Mouse (Mus musculus): Measurements from ENCODE around the gene Smcp. TPM values are rescaled to one million over a fixed set of nuclear protein-coding genes. Genes with fewer than 3 reads are reported as not detected.

Smcp gene
- polyA plus RNA-seq, 1 experiment, result not detected

- H3K27me3 ChIP-seq (ENCODE audit: control insufficient read depth, insufficient read depth, insufficient read length), result no peaks in the 10 kb centered on the region
- H3K4me2 ChIP-seq (ENCODE audit: low read depth), result no peak within 1 kb of the TSS
- no peak within 1 kb of the TSS for H3K4me3 ChIP-seq
- TF ChIP-seq MYOG (IDR thresholded peaks at IDR 0.05; ENCODE audit: control insufficient read depth in 1 of 3, insufficient read depth in 1 of 3, insufficient read length in 2 of 3, low read depth in 2 of 3) (no peak), TCF12 (IDR thresholded peaks at IDR 0.05; ENCODE audit: insufficient read depth, poor library complexity, severe bottlenecking) (no peak), TCF3 (IDR thresholded peaks at IDR 0.05; ENCODE audit: insufficient read length, low read depth) (no peak), E2F4 (IDR thresholded peaks at IDR 0.05; ENCODE audit: insufficient read depth) (no peak), POLR2AphosphoS2 (IDR thresholded peaks at IDR 0.05; ENCODE audit: insufficient read length, low read depth) (no peak), POLR2A (IDR thresholded peaks at IDR 0.05; ENCODE audit: insufficient read length, low read depth) (no peak), MAX (IDR thresholded peaks at IDR 0.05; ENCODE audit: low read depth) (no peak), USF1 (IDR thresholded peaks at IDR 0.05; ENCODE audit: low read depth) (no peak), REST (IDR thresholded peaks at IDR 0.05; ENCODE audit: insufficient read depth, insufficient read length) (no peak), MYOD1 (IDR thresholded peaks at IDR 0.05; ENCODE audit: control insufficient read depth in 1 of 3, insufficient read length in 2 of 3, low read depth in 2 of 3) (no peak), CEBPB (IDR thresholded peaks at IDR 0.05; ENCODE audit: insufficient read depth, poor library complexity, severe bottlenecking) (no peak), SRF (IDR thresholded peaks at IDR 0.05; ENCODE audit: control insufficient read depth, insufficient read length, low read depth) (no peak)
- H3K36me3 ChIP-seq (ENCODE audit: control insufficient read depth, insufficient read depth), result no peaks in the 10 kb centered on the region
- H3K79me2 ChIP-seq (ENCODE audit: control insufficient read depth, insufficient read depth), result no peaks in the 10 kb centered on the region
- no peak within 1 kb of the TSS for H3ac ChIP-seq (ENCODE audit: control insufficient read depth, insufficient read length)
Observed at GRCm38 (mm10) chr3:92573449-92574041, 15.3 kb downstream of the Smcp start, which contains the start of gene Ivl. Gene Ivl (minus strand): TSS chr3:92573735.

- Histone ChIP-seq H3K4me3 (no peak overlapping the region), H3K4me2 (ENCODE audit: low read depth) (no peak overlapping the region), H3K27me3 (ENCODE audit: control insufficient read depth, insufficient read depth, insufficient read length) (no peaks in the 10 kb centered on the region), H3ac (ENCODE audit: control insufficient read depth, insufficient read length) (no peak overlapping the region), H3K79me2 (ENCODE audit: control insufficient read depth, insufficient read depth) (no peaks in the 10 kb centered on the region), H3K36me3 (ENCODE audit: control insufficient read depth, insufficient read depth) (no peaks in the 10 kb centered on the region)
- TF ChIP-seq MAX (IDR thresholded peaks at IDR 0.05; ENCODE audit: low read depth) (no peak), TCF3 (IDR thresholded peaks at IDR 0.05; ENCODE audit: insufficient read length, low read depth) (no peak)
Observed at GRCm38 (mm10) chr3:92572514-92573155, 16.2 kb downstream of the Smcp start.

- TF ChIP-seq CEBPB (IDR thresholded peaks at IDR 0.05; ENCODE audit: insufficient read depth, poor library complexity, severe bottlenecking), result no peak
- TF ChIP-seq TCF3 (IDR thresholded peaks at IDR 0.05; ENCODE audit: insufficient read length, low read depth), result no peak
- no peak for TF ChIP-seq POLR2AphosphoS2 (IDR thresholded peaks at IDR 0.05; ENCODE audit: insufficient read length, low read depth)
- no peak for TF ChIP-seq MAX (IDR thresholded peaks at IDR 0.05; ENCODE audit: low read depth)
- TF ChIP-seq REST (IDR thresholded peaks at IDR 0.05; ENCODE audit: insufficient read depth, insufficient read length), result no peak
- TF ChIP-seq MYOD1 (IDR thresholded peaks at IDR 0.05; ENCODE audit: control insufficient read depth in 1 of 3, insufficient read length in 2 of 3, low read depth in 2 of 3), result no peak
- TF ChIP-seq TCF12 (IDR thresholded peaks at IDR 0.05; ENCODE audit: insufficient read depth, poor library complexity, severe bottlenecking), result no peak
- TF ChIP-seq MYOG (IDR thresholded peaks at IDR 0.05; ENCODE audit: control insufficient read depth in 1 of 3, insufficient read depth in 1 of 3, insufficient read length in 2 of 3, low read depth in 2 of 3), result no peak
- no peak for TF ChIP-seq POLR2A (IDR thresholded peaks at IDR 0.05; ENCODE audit: insufficient read length, low read depth)
- no peak for TF ChIP-seq E2F4 (IDR thresholded peaks at IDR 0.05; ENCODE audit: insufficient read depth)
- TF ChIP-seq USF1 (IDR thresholded peaks at IDR 0.05; ENCODE audit: low read depth), result no peak
- TF ChIP-seq SRF (IDR thresholded peaks at IDR 0.05; ENCODE audit: control insufficient read depth, insufficient read length, low read depth), result no peak
- Histone ChIP-seq H3ac (ENCODE audit: control insufficient read depth, insufficient read length) (no peak overlapping the region), H3K79me2 (ENCODE audit: control insufficient read depth, insufficient read depth) (no peaks in the 10 kb centered on the region), H3K36me3 (ENCODE audit: control insufficient read depth, insufficient read depth) (no peaks in the 10 kb centered on the region), H3K4me3 (no peak overlapping the region), H3K4me2 (ENCODE audit: low read depth) (no peak overlapping the region), H3K27me3 (ENCODE audit: control insufficient read depth, insufficient read depth, insufficient read length) (no peaks in the 10 kb centered on the region)
Observed at GRCm38 (mm10) chr3:92568752-92569151, 20.0 kb downstream of the Smcp start.

GRCm38 (mm10) chr3:92565418-92565817 lies 23.4 kb downstream of the Smcp start:
- H3K27me3 ChIP-seq (ENCODE audit: control insufficient read depth, insufficient read depth, insufficient read length), result no peaks in the 10 kb centered on the region
- no peak overlapping the region for H3K4me2 ChIP-seq (ENCODE audit: low read depth)
- no peaks in the 10 kb centered on the region for H3K36me3 ChIP-seq (ENCODE audit: control insufficient read depth, insufficient read depth)
- no peak overlapping the region for H3ac ChIP-seq (ENCODE audit: control insufficient read depth, insufficient read length)
- H3K4me3 ChIP-seq, result no peak overlapping the region
- no peak for TF ChIP-seq MYOD1 (IDR thresholded peaks at IDR 0.05; ENCODE audit: control insufficient read depth in 1 of 3, insufficient read length in 2 of 3, low read depth in 2 of 3)
- no peak for TF ChIP-seq CEBPB (IDR thresholded peaks at IDR 0.05; ENCODE audit: insufficient read depth, poor library complexity, severe bottlenecking)
- no peak for TF ChIP-seq POLR2A (IDR thresholded peaks at IDR 0.05; ENCODE audit: insufficient read length, low read depth)
- no peak for TF ChIP-seq USF1 (IDR thresholded peaks at IDR 0.05; ENCODE audit: low read depth)
- TF ChIP-seq E2F4 (IDR thresholded peaks at IDR 0.05; ENCODE audit: insufficient read depth), result no peak
- TF ChIP-seq TCF12 (IDR thresholded peaks at IDR 0.05; ENCODE audit: insufficient read depth, poor library complexity, severe bottlenecking), result no peak
- TF ChIP-seq SRF (IDR thresholded peaks at IDR 0.05; ENCODE audit: control insufficient read depth, insufficient read length, low read depth), result no peak
- TF ChIP-seq REST (IDR thresholded peaks at IDR 0.05; ENCODE audit: insufficient read depth, insufficient read length), result no peak
- no peak for TF ChIP-seq MAX (IDR thresholded peaks at IDR 0.05; ENCODE audit: low read depth)
- no peak for TF ChIP-seq POLR2AphosphoS2 (IDR thresholded peaks at IDR 0.05; ENCODE audit: insufficient read length, low read depth)
- no peak for TF ChIP-seq MYOG (IDR thresholded peaks at IDR 0.05; ENCODE audit: control insufficient read depth in 1 of 3, insufficient read depth in 1 of 3, insufficient read length in 2 of 3, low read depth in 2 of 3)
- TF ChIP-seq TCF3 (IDR thresholded peaks at IDR 0.05; ENCODE audit: insufficient read length, low read depth), result no peak
- H3K79me2 ChIP-seq (ENCODE audit: control insufficient read depth, insufficient read depth), result no peaks in the 10 kb centered on the region

Measured in myocyte (in vitro differentiated cells).